Mouse (Mus musculus): ENCODE results near the gene Rpl18. TPM values are rescaled to one million over a fixed set of nuclear protein-coding genes. Genes with fewer than 3 reads are reported as not detected.

The Rpl18 gene
- polyA plus RNA-seq, 1 experiment, result 3,224 TPM

- Histone ChIP-seq H3ac (ENCODE audit: control insufficient read depth, insufficient read length) (no peak overlapping the region), H3K79me2 (ENCODE audit: control insufficient read depth, insufficient read depth) (peaks cover 48% of the 10 kb centered on the region), H3K4me3 (peak overlapping the region; percentile 96), H3K4me2 (ENCODE audit: low read depth) (peak overlapping the region; percentile 79), H3K27me3 (ENCODE audit: control insufficient read depth, insufficient read depth, insufficient read length) (no peaks in the 10 kb centered on the region), H3K36me3 (ENCODE audit: control insufficient read depth, insufficient read depth) (no peaks in the 10 kb centered on the region)
- TF ChIP-seq MAX (IDR thresholded peaks at IDR 0.05; ENCODE audit: low read depth) (no peak), TCF3 (IDR thresholded peaks at IDR 0.05; ENCODE audit: insufficient read length, low read depth) (no peak)
Observed at GRCm38 (mm10) chr7:45716460-45716857, 1.2 kb downstream of the Rpl18 start.

- peak overlapping the region; percentile 79 for H3K4me2 ChIP-seq (ENCODE audit: low read depth)
- peak overlapping the region; percentile 96 for H3K4me3 ChIP-seq
- no peaks in the 10 kb centered on the region for H3K27me3 ChIP-seq (ENCODE audit: control insufficient read depth, insufficient read depth, insufficient read length)
- no peaks in the 10 kb centered on the region for H3K36me3 ChIP-seq (ENCODE audit: control insufficient read depth, insufficient read depth)
- TF ChIP-seq POLR2AphosphoS2 (IDR thresholded peaks at IDR 0.05; ENCODE audit: insufficient read length, low read depth), result no peak
- TF ChIP-seq E2F4 (IDR thresholded peaks at IDR 0.05; ENCODE audit: insufficient read depth), result no peak
- TF ChIP-seq TCF3 (IDR thresholded peaks at IDR 0.05; ENCODE audit: insufficient read length, low read depth), result no peak
- TF ChIP-seq POLR2A (IDR thresholded peaks at IDR 0.05; ENCODE audit: insufficient read length, low read depth), result no peak
- TF ChIP-seq SRF (IDR thresholded peaks at IDR 0.05; ENCODE audit: control insufficient read depth, insufficient read length, low read depth), result no peak
- no peak for TF ChIP-seq MAX (IDR thresholded peaks at IDR 0.05; ENCODE audit: low read depth)
- no peak for TF ChIP-seq REST (IDR thresholded peaks at IDR 0.05; ENCODE audit: insufficient read depth, insufficient read length)
- TF ChIP-seq CEBPB (IDR thresholded peaks at IDR 0.05; ENCODE audit: insufficient read depth, poor library complexity, severe bottlenecking), result no peak
- TF ChIP-seq USF1 (IDR thresholded peaks at IDR 0.05; ENCODE audit: low read depth), result no peak
- no peak for TF ChIP-seq TCF12 (IDR thresholded peaks at IDR 0.05; ENCODE audit: insufficient read depth, poor library complexity, severe bottlenecking)
- TF ChIP-seq MYOG (IDR thresholded peaks at IDR 0.05; ENCODE audit: control insufficient read depth in 1 of 3, insufficient read depth in 1 of 3, insufficient read length in 2 of 3, low read depth in 2 of 3), result no peak
- TF ChIP-seq MYOD1 (IDR thresholded peaks at IDR 0.05; ENCODE audit: control insufficient read depth in 1 of 3, insufficient read length in 2 of 3, low read depth in 2 of 3), result no peak
- H3ac ChIP-seq (ENCODE audit: control insufficient read depth, insufficient read length), result peak overlapping the region; percentile 52
- H3K79me2 ChIP-seq (ENCODE audit: control insufficient read depth, insufficient read depth), result peaks cover 48% of the 10 kb centered on the region
Observed at GRCm38 (mm10) chr7:45716952-45717917, 2.0 kb downstream of the Rpl18 start.

- TF ChIP-seq POLR2AphosphoS2 (IDR thresholded peaks at IDR 0.05; ENCODE audit: insufficient read length, low read depth), result peak; percentile 99
- peak; percentile 96 for TF ChIP-seq POLR2A (IDR thresholded peaks at IDR 0.05; ENCODE audit: insufficient read length, low read depth)
- no peak for TF ChIP-seq MYOD1 (IDR thresholded peaks at IDR 0.05; ENCODE audit: control insufficient read depth in 1 of 3, insufficient read length in 2 of 3, low read depth in 2 of 3)
- TF ChIP-seq TCF12 (IDR thresholded peaks at IDR 0.05; ENCODE audit: insufficient read depth, poor library complexity, severe bottlenecking), result no peak
- TF ChIP-seq SRF (IDR thresholded peaks at IDR 0.05; ENCODE audit: control insufficient read depth, insufficient read length, low read depth), result peak; percentile 85
- peak in 1 of 3 experiments; percentile 43 for TF ChIP-seq MYOG (IDR thresholded peaks at IDR 0.05; ENCODE audit: control insufficient read depth in 1 of 3, insufficient read depth in 1 of 3, insufficient read length in 2 of 3, low read depth in 2 of 3)
- no peak for TF ChIP-seq E2F4 (IDR thresholded peaks at IDR 0.05; ENCODE audit: insufficient read depth)
- TF ChIP-seq CEBPB (IDR thresholded peaks at IDR 0.05; ENCODE audit: insufficient read depth, poor library complexity, severe bottlenecking), result peak; percentile 57; the same call in 1 of the 2 replicates
- TF ChIP-seq USF1 (IDR thresholded peaks at IDR 0.05; ENCODE audit: low read depth), result peak; percentile 77
- TF ChIP-seq TCF3 (IDR thresholded peaks at IDR 0.05; ENCODE audit: insufficient read length, low read depth), result no peak
- TF ChIP-seq MAX (IDR thresholded peaks at IDR 0.05; ENCODE audit: low read depth), result peak; percentile 11
- peak; percentile 22 for TF ChIP-seq REST (IDR thresholded peaks at IDR 0.05; ENCODE audit: insufficient read depth, insufficient read length)
- H3K79me2 ChIP-seq (ENCODE audit: control insufficient read depth, insufficient read depth), result peaks cover 48% of the 10 kb centered on the region
- H3ac ChIP-seq (ENCODE audit: control insufficient read depth, insufficient read length), result peak within 1 kb of the TSS; percentile 52
- H3K4me2 ChIP-seq (ENCODE audit: low read depth), result peak within 1 kb of the TSS; percentile 96
- H3K36me3 ChIP-seq (ENCODE audit: control insufficient read depth, insufficient read depth), result no peaks in the 10 kb centered on the region
- H3K27me3 ChIP-seq (ENCODE audit: control insufficient read depth, insufficient read depth, insufficient read length), result no peaks in the 10 kb centered on the region
- peak within 1 kb of the TSS; percentile 96 for H3K4me3 ChIP-seq
Observed at GRCm38 (mm10) chr7:45717918-45718297, 2.7 kb downstream of the Rpl18 start, which contains the start of gene Sphk2. Sphk2 (minus strand) TSS chr7:45718002.

- Histone ChIP-seq H3K79me2 (ENCODE audit: control insufficient read depth, insufficient read depth) (peaks cover 48% of the 10 kb centered on the region), H3K27me3 (ENCODE audit: control insufficient read depth, insufficient read depth, insufficient read length) (no peaks in the 10 kb centered on the region), H3ac (ENCODE audit: control insufficient read depth, insufficient read length) (peak overlapping the region; percentile 52), H3K36me3 (ENCODE audit: control insufficient read depth, insufficient read depth) (no peaks in the 10 kb centered on the region), H3K4me2 (ENCODE audit: low read depth) (peak overlapping the region; percentile 96), H3K4me3 (peak overlapping the region; percentile 96)
- no peak for TF ChIP-seq E2F4 (IDR thresholded peaks at IDR 0.05; ENCODE audit: insufficient read depth)
- TF ChIP-seq POLR2AphosphoS2 (IDR thresholded peaks at IDR 0.05; ENCODE audit: insufficient read length, low read depth), result no peak
- no peak for TF ChIP-seq TCF3 (IDR thresholded peaks at IDR 0.05; ENCODE audit: insufficient read length, low read depth)
- no peak for TF ChIP-seq MYOG (IDR thresholded peaks at IDR 0.05; ENCODE audit: control insufficient read depth in 1 of 3, insufficient read depth in 1 of 3, insufficient read length in 2 of 3, low read depth in 2 of 3)
- TF ChIP-seq SRF (IDR thresholded peaks at IDR 0.05; ENCODE audit: control insufficient read depth, insufficient read length, low read depth), result no peak
- TF ChIP-seq TCF12 (IDR thresholded peaks at IDR 0.05; ENCODE audit: insufficient read depth, poor library complexity, severe bottlenecking), result no peak
- TF ChIP-seq MAX (IDR thresholded peaks at IDR 0.05; ENCODE audit: low read depth), result no peak
- no peak for TF ChIP-seq REST (IDR thresholded peaks at IDR 0.05; ENCODE audit: insufficient read depth, insufficient read length)
Observed at GRCm38 (mm10) chr7:45718331-45718730, 3.1 kb downstream of the Rpl18 start.
